Mouse (Mus musculus) adrenal gland, adult (tissue): ENCODE measurements at regions not wholly inside any gene's neighbourhood (a gene's known extent, or its start where the extent isn't known, plus 50 kb on each side); places are given as distances from the start of the nearest gene placed in this dataset.
"Not testable (repeated sequence)": the region's sequence is repeated elsewhere in the genome, so short reads cannot be mapped to it uniquely, and the experiment has no call there.

Experiments
- DNase-seq, 2 experiments: peaks; one replicate each; pipeline ENCODE4 v3.0.0; 2022 to 2023; ENCODE audit warnings: low spot score in 1 of 2; ENCODE audit not compliant: inconsistent age in 2 of 2

- DNase-seq: no peak
Observed at GRCm38 (mm10) chr9:5424236-5424635, 79.0 kb downstream of the Casp12 start.

GRCm38 (mm10) chr9:5448180-5448579 is 103.0 kb downstream of the Casp12 start:
- DNase-seq: no peak

GRCm38 (mm10) chr9:5456606-5457005 is 111.4 kb downstream of the Casp12 start:
- no peak for DNase-seq

- no peak for DNase-seq
Observed at GRCm38 (mm10) chr9:5472012-5472411, 126.8 kb downstream of the Casp12 start.

- no peak for DNase-seq
Observed at GRCm38 (mm10) chr9:5474271-5474670, 129.0 kb downstream of the Casp12 start.

- no peak for DNase-seq
Observed at GRCm38 (mm10) chr9:5485258-5485657, 140.0 kb downstream of the Casp12 start.

- no peak for DNase-seq
Observed at GRCm38 (mm10) chr9:5496837-5497236, 151.6 kb downstream of the Casp12 start.

- DNase-seq: peak in 1 of 2 experiments; percentile 19
Observed at GRCm38 (mm10) chr9:5498306-5498705, 153.1 kb downstream of the Casp12 start.

GRCm38 (mm10) chr9:5525762-5526360 is 180.6 kb downstream of the Casp12 start:
- no peak for DNase-seq

- DNase-seq: no peak
Observed at GRCm38 (mm10) chr9:5542604-5543003, 197.4 kb downstream of the Casp12 start.

GRCm38 (mm10) chr9:5575072-5575471 is 229.8 kb downstream of the Casp12 start:
- DNase-seq: no peak

- DNase-seq: not testable (repeated sequence)
Observed at GRCm38 (mm10) chr9:5578168-5578567, 232.9 kb downstream of the Casp12 start.

- DNase-seq: no peak
Observed at GRCm38 (mm10) chr9:5595891-5596635, 250.8 kb downstream of the Casp12 start.

- DNase-seq: no peak
Observed at GRCm38 (mm10) chr9:5604019-5604418, 258.8 kb downstream of the Casp12 start.

- DNase-seq: no peak
Observed at GRCm38 (mm10) chr9:5605015-5605414, 259.8 kb downstream of the Casp12 start.

- DNase-seq: no peak
Observed at GRCm38 (mm10) chr9:5616725-5617124, 271.5 kb downstream of the Casp12 start.

GRCm38 (mm10) chr9:5623396-5623795 is 278.2 kb downstream of the Casp12 start:
- DNase-seq: no peak

- DNase-seq: no peak
Observed at GRCm38 (mm10) chr9:5627521-5627920, 282.3 kb downstream of the Casp12 start.

- peak in 1 of 2 experiments; percentile 24 for DNase-seq
Observed at GRCm38 (mm10) chr9:5634461-5634953, 289.3 kb downstream of the Casp12 start.

- peak in 1 of 2 experiments; percentile 66 for DNase-seq
Observed at GRCm38 (mm10) chr9:5634969-5635368, 289.7 kb downstream of the Casp12 start.

- no peak for DNase-seq
Observed at GRCm38 (mm10) chr9:5663886-5664285, 318.7 kb downstream of the Casp12 start.

GRCm38 (mm10) chr9:5673551-5673950 is 328.3 kb downstream of the Casp12 start:
- no peak for DNase-seq
